Mouse (Mus musculus): ENCODE results near the gene Leng8. TPM values are rescaled to one million over a fixed set of nuclear protein-coding genes. Genes with fewer than 3 reads are reported as not detected.

The Leng8 gene
- polyA plus RNA-seq, 1 experiment from 2014 or later, result 9.1 TPM

DNA sequence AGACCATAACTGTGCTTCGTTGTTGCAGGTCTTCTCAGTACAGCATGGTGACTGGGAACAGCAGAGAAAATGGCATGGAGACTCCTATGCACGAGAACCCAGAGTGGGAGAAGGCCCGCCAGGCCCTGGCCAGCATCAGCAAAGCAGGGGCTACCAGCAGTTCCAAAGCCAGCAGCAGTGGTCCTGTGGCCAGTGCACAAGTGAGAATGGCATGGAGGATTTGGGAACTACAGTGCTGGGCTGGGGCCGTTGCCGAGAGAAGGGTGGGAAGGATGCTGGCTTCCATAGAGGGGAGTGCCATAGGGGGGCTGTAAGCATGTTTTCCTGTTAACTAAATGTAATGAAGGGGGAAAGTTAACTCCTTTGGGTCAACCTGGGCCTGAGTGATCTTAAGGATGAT is 2.6 kb downstream of the Leng8 start:
- Histone ChIP-seq H3K9ac (replicated peaks) (no peak overlapping the region), H3K4me1 (ENCODE audit: insufficient read depth) (peaks cover 13% of the 10 kb centered on the region), H3K4me3 (ENCODE audit: low read depth, low read length) (no peak overlapping the region), H3K36me3 (replicated peaks; ENCODE audit: insufficient read depth, low read length) (peaks cover 66% of the 10 kb centered on the region), H3K27me3 (ENCODE audit: insufficient read depth, low read length) (no peaks in the 10 kb centered on the region), H3K27ac (ENCODE audit: low read depth) (no peak overlapping the region), H3K4me2 (ENCODE audit: low read depth, low read length) (no peak overlapping the region), H3K9me3 (ENCODE audit: low read length) (no peaks in the 10 kb centered on the region)
- TF ChIP-seq EP300 (IDR thresholded peaks at IDR 0.05; ENCODE audit: low read depth) (no peak), CTCF (IDR thresholded peaks at IDR 0.05; ENCODE audit: low read depth) (no peak)
- DNase-seq (peak; percentile 10), ATAC-seq (no peak)
- WGBS (ENCODE audit: insufficient replicate concordance), result 92% methylated on average over 5 of the region's 5 CpGs

- H3K9me3 ChIP-seq (ENCODE audit: low read length), result no peaks in the 10 kb centered on the region
- no peak overlapping the region for H3K27ac ChIP-seq (ENCODE audit: low read depth)
- no peak overlapping the region for H3K9ac ChIP-seq (replicated peaks)
- 88% methylated on average over 6 of the region's 6 CpGs for WGBS (ENCODE audit: insufficient replicate concordance)
- no peaks in the 10 kb centered on the region for H3K27me3 ChIP-seq (ENCODE audit: insufficient read depth, low read length)
- H3K36me3 ChIP-seq (replicated peaks; ENCODE audit: insufficient read depth, low read length), result peaks cover 90% of the 10 kb centered on the region
- ATAC-seq (no peak), DNase-seq (peak; percentile 11)
- H3K4me2 ChIP-seq (ENCODE audit: low read depth, low read length), result no peak overlapping the region
- TF ChIP-seq CTCF (IDR thresholded peaks at IDR 0.05; ENCODE audit: low read depth), result no peak
- TF ChIP-seq EP300 (IDR thresholded peaks at IDR 0.05; ENCODE audit: low read depth), result no peak
- H3K4me1 ChIP-seq (ENCODE audit: insufficient read depth), result peaks cover 10% of the 10 kb centered on the region
- no peak overlapping the region for H3K4me3 ChIP-seq (ENCODE audit: low read depth, low read length)
These were observed 4.9 kb downstream of the Leng8 start for GRCm38 (mm10) chr7:4141648-4142325.

- no peaks in the 10 kb centered on the region for H3K9me3 ChIP-seq (ENCODE audit: low read length)
- H3K4me3 ChIP-seq (ENCODE audit: low read depth, low read length), result no peak overlapping the region
- H3K4me2 ChIP-seq (ENCODE audit: low read depth, low read length), result no peak overlapping the region
- ATAC-seq (no peak), DNase-seq (peak; percentile 10)
- no peak for TF ChIP-seq EP300 (IDR thresholded peaks at IDR 0.05; ENCODE audit: low read depth)
- TF ChIP-seq CTCF (IDR thresholded peaks at IDR 0.05; ENCODE audit: low read depth), result no peak
- no peak overlapping the region for H3K27ac ChIP-seq (ENCODE audit: low read depth)
- WGBS (ENCODE audit: insufficient replicate concordance), result 91% methylated on average over 10 of the region's 10 CpGs
- H3K9ac ChIP-seq (replicated peaks), result no peak overlapping the region
- H3K36me3 ChIP-seq (replicated peaks; ENCODE audit: insufficient read depth, low read length), result peaks cover 100% of the 10 kb centered on the region
- H3K4me1 ChIP-seq (ENCODE audit: insufficient read depth), result peaks cover 7% of the 10 kb centered on the region
- no peaks in the 10 kb centered on the region for H3K27me3 ChIP-seq (ENCODE audit: insufficient read depth, low read length)
These were observed 6.1 kb downstream of the Leng8 start for GRCm38 (mm10) chr7:4142796-4143445.

- no peaks in the 10 kb centered on the region for H3K27me3 ChIP-seq (ENCODE audit: insufficient read depth, low read length)
- TF ChIP-seq CTCF (IDR thresholded peaks at IDR 0.05; ENCODE audit: low read depth) (no peak), EP300 (IDR thresholded peaks at IDR 0.05; ENCODE audit: low read depth) (no peak)
- no peaks in the 10 kb centered on the region for H3K9me3 ChIP-seq (ENCODE audit: low read length)
- no peak for ATAC-seq
- no peak overlapping the region for H3K9ac ChIP-seq (replicated peaks)
- DNase-seq, result peak; percentile 14
- H3K36me3 ChIP-seq (replicated peaks; ENCODE audit: insufficient read depth, low read length), result peaks cover 94% of the 10 kb centered on the region
- WGBS (ENCODE audit: insufficient replicate concordance), result 94% methylated on average over 19 of the region's 19 CpGs
- no peak overlapping the region for H3K27ac ChIP-seq (ENCODE audit: low read depth)
- H3K4me3 ChIP-seq (ENCODE audit: low read depth, low read length), result no peak overlapping the region
- peaks cover 7% of the 10 kb centered on the region for H3K4me1 ChIP-seq (ENCODE audit: insufficient read depth)
- H3K4me2 ChIP-seq (ENCODE audit: low read depth, low read length), result no peak overlapping the region
These were observed 6.7 kb downstream of the Leng8 start for GRCm38 (mm10) chr7:4143506-4143905.

DNA sequence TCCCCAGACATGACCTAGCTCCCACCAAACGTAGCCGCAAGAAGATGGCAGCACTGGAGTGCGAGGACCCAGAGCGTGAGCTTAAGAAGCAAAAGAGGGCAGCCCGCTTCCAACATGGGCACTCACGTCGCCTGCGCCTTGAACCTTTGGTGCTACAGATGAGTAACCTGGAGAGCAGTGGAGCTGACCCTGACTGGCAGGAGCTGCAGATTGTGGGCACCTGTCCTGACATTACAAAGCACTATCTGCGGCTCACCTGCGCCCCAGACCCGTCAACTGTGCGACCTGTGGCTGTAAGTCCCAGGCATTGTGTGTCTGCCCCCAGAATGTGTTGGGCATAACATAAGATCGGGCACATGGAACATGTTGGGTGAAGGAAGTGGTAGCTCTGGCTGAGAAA is 7.2 kb downstream of the Leng8 start:
- peaks cover 10% of the 10 kb centered on the region for H3K4me1 ChIP-seq (ENCODE audit: insufficient read depth)
- ATAC-seq (no peak), DNase-seq (peak; percentile 11)
- no peaks in the 10 kb centered on the region for H3K9me3 ChIP-seq (ENCODE audit: low read length)
- H3K27me3 ChIP-seq (ENCODE audit: insufficient read depth, low read length), result no peaks in the 10 kb centered on the region
- H3K36me3 ChIP-seq (replicated peaks; ENCODE audit: insufficient read depth, low read length), result peaks cover 89% of the 10 kb centered on the region
- no peak overlapping the region for H3K4me3 ChIP-seq (ENCODE audit: low read depth, low read length)
- no peak overlapping the region for H3K4me2 ChIP-seq (ENCODE audit: low read depth, low read length)
- WGBS (ENCODE audit: insufficient replicate concordance), result 90% methylated on average over 13 of the region's 13 CpGs
- no peak overlapping the region for H3K9ac ChIP-seq (replicated peaks)
- TF ChIP-seq CTCF (IDR thresholded peaks at IDR 0.05; ENCODE audit: low read depth) (no peak), EP300 (IDR thresholded peaks at IDR 0.05; ENCODE audit: low read depth) (no peak)
- no peak overlapping the region for H3K27ac ChIP-seq (ENCODE audit: low read depth)

- TF ChIP-seq CTCF (IDR thresholded peaks at IDR 0.05; ENCODE audit: low read depth) (no peak), EP300 (IDR thresholded peaks at IDR 0.05; ENCODE audit: low read depth) (no peak)
- no peak overlapping the region for H3K9ac ChIP-seq (replicated peaks)
- no peak for ATAC-seq
- DNase-seq, result peak; percentile 17
- WGBS (ENCODE audit: insufficient replicate concordance), result 92% methylated on average over 20 of the region's 20 CpGs
- no peak overlapping the region for H3K4me2 ChIP-seq (ENCODE audit: low read depth, low read length)
- peaks cover 79% of the 10 kb centered on the region for H3K36me3 ChIP-seq (replicated peaks; ENCODE audit: insufficient read depth, low read length)
- H3K27me3 ChIP-seq (ENCODE audit: insufficient read depth, low read length), result no peaks in the 10 kb centered on the region
- H3K4me1 ChIP-seq (ENCODE audit: insufficient read depth), result peaks cover 12% of the 10 kb centered on the region
- H3K4me3 ChIP-seq (ENCODE audit: low read depth, low read length), result no peak overlapping the region
- no peaks in the 10 kb centered on the region for H3K9me3 ChIP-seq (ENCODE audit: low read length)
- H3K27ac ChIP-seq (ENCODE audit: low read depth), result no peak overlapping the region
These were observed 8.1 kb downstream of the Leng8 start for GRCm38 (mm10) chr7:4144766-4145551.

Measured in liver, postnatal 0 days (tissue).